Mouse (Mus musculus) midbrain, embryonic 16.5 days (tissue): ENCODE measurements around the gene Srgap1. TPM values are rescaled to one million over a fixed set of nuclear protein-coding genes. Genes with fewer than 3 reads are reported as not detected.

Source experiments
- ATAC-seq: fragments of 200-750 bp; cut with Nextera tagmentation; 2 replicates; pipeline ENCODE4 v1.8.0; 2017; ENCODE audit warnings: moderate TSS enrichment
- H3K27ac ChIP-seq: fragments of 300-500 bp; sonication (generic); 2 replicates; pipeline ENCODE4 v1.5.1; 2014; ENCODE audit warnings: mild to moderate bottlenecking, low read length, mixed read lengths
- H3K27me3 ChIP-seq: fragments of 300-500 bp; sonication (generic); 2 replicates; pipeline ENCODE4 v1.6.1; 2014; ENCODE audit warnings: low read depth, low read length, mixed read lengths; ENCODE audit not compliant: control insufficient read depth, insufficient read depth
- H3K36me3 ChIP-seq: fragments of 300-500 bp; sonication (generic); 2 replicates; pipeline ENCODE4 v1.6.1; 2014; ENCODE audit warnings: mild to moderate bottlenecking, low read length, moderate library complexity, mixed read lengths; ENCODE audit not compliant: control insufficient read depth, insufficient read depth
- H3K4me1 ChIP-seq: fragments of 300-500 bp; sonication (generic); 2 replicates; pipeline ENCODE4 v1.6.1; 2014; ENCODE audit warnings: mild to moderate bottlenecking, low read length, mixed read lengths; ENCODE audit not compliant: control insufficient read depth, insufficient read depth
- H3K4me2 ChIP-seq: fragments of 300-500 bp; sonication (generic); 2 replicates; pipeline ENCODE4 v1.6.1; 2014; ENCODE audit warnings: mild to moderate bottlenecking, low read length, mixed read lengths
- H3K4me3 ChIP-seq: fragments of 300-500 bp; sonication (generic); 2 replicates; pipeline ENCODE4 v1.5.1; 2014; ENCODE audit warnings: low read depth, mild to moderate bottlenecking, low read length, moderate library complexity, mixed read lengths
- H3K9ac ChIP-seq: fragments of 300-500 bp; sonication (generic); 2 replicates; pipeline ENCODE4 v1.6.1; 2014; ENCODE audit warnings: low read depth, low read length, mixed read lengths
- H3K9me3 ChIP-seq: fragments of 300-500 bp; sonication (generic); replicated peaks from 2 replicates; pipeline ENCODE4 v1.6.1; 2014; ENCODE audit warnings: mild to moderate bottlenecking, low read length, mixed read lengths; ENCODE audit not compliant: control insufficient read depth, poor library complexity, severe bottlenecking
- WGBS: fragments of 180-500 bp; shearing (Covaris S2); extraction: QIAGEN DNeasy Blood & Tissue Kit; methylation state at CpG from one replicate; pipeline ENCODE4 v1.1.7; 2014; 5-methylcytosine and 5-hydroxymethylcytosine counted together
- polyA plus RNA-seq: library from polyadenylated mRNA; unstranded; fragments of >200 nt; fragmentation: Nextera tagmentation; extraction: Ambion mirVana; gene quantifications from 2 replicates; pipeline ENCODE4 v1.2.1, GENCODE M21; 2015

Srgap1 gene
- polyA plus RNA-seq, 1 experiment from 2014 or later: 34.4 TPM

DNA sequence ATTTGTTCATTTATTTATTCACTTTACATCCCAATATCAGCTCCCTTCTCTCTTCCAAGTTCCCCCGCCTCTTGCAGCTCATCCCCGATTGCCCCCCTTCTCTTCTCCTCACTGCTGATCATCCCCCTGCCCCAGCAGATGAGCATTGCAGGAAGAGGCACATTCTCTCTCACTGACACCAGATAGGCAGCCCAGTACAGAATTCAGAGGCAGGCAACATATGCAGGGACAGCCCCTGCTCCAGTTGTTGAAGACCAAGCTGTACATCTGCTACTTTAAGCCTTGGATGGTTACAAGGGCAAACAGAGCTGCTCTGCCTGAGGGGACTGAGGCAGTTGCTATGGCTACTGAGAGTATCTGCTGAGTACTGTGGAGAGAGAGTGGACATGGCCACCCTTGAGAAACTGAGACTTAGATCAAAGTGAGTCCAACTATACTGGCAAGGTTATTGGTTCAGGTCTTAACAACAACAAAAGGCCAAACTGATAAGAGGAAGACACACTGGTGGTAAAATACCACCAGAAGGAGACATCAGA, 149.2 kb downstream of the Srgap1 start:
- H3K36me3 ChIP-seq: no peaks in the 10 kb centered on the region
- H3K4me3 ChIP-seq: no peak overlapping the region
- WGBS: 97% methylated on average over 2 of the region's 2 CpGs
- no peak overlapping the region for H3K27ac ChIP-seq
- no peaks in the 10 kb centered on the region for H3K9me3 ChIP-seq
- H3K27me3 ChIP-seq: no peaks in the 10 kb centered on the region
- no peak overlapping the region for H3K4me2 ChIP-seq
- H3K4me1 ChIP-seq: no peaks in the 10 kb centered on the region
- no peak overlapping the region for H3K9ac ChIP-seq
- ATAC-seq: no peak

GRCm38 (mm10) chr10:121891390-121892067, 155.6 kb downstream of the Srgap1 start:
- no peak overlapping the region for H3K27ac ChIP-seq
- ATAC-seq: no peak
- no peak overlapping the region for H3K9ac ChIP-seq
- H3K4me1 ChIP-seq: peaks cover 16% of the 10 kb centered on the region
- H3K9me3 ChIP-seq: no peaks in the 10 kb centered on the region
- 81% methylated on average over 13 of the region's 13 CpGs for WGBS
- H3K27me3 ChIP-seq: no peaks in the 10 kb centered on the region
- no peak overlapping the region for H3K4me3 ChIP-seq
- H3K36me3 ChIP-seq: no peaks in the 10 kb centered on the region
- no peak overlapping the region for H3K4me2 ChIP-seq

- Histone ChIP-seq H3K27me3 (no peaks in the 10 kb centered on the region), H3K9ac (no peak overlapping the region), H3K4me1 (peaks cover 30% of the 10 kb centered on the region), H3K27ac (no peak overlapping the region), H3K4me2 (no peak overlapping the region), H3K9me3 (no peaks in the 10 kb centered on the region), H3K36me3 (no peaks in the 10 kb centered on the region), H3K4me3 (no peak overlapping the region)
- WGBS: 44% methylated on average over 6 of the region's 6 CpGs
- no peak for ATAC-seq
Measured at GRCm38 (mm10) chr10:121890061-121890460, 157.1 kb downstream of the Srgap1 start.

GRCm38 (mm10) chr10:121886805-121887204, 160.3 kb downstream of the Srgap1 start:
- Histone ChIP-seq H3K27ac (peak overlapping the region; percentile 70), H3K4me3 (no peak overlapping the region), H3K9me3 (no peaks in the 10 kb centered on the region), H3K4me1 (peaks cover 48% of the 10 kb centered on the region), H3K27me3 (no peaks in the 10 kb centered on the region), H3K4me2 (no peak overlapping the region), H3K9ac (no peak overlapping the region), H3K36me3 (no peaks in the 10 kb centered on the region)
- WGBS: 16% methylated on average over 6 of the region's 6 CpGs
- peak; percentile 72 for ATAC-seq

- H3K27ac ChIP-seq: peak overlapping the region; percentile 70
- H3K27me3 ChIP-seq: no peaks in the 10 kb centered on the region
- WGBS: 7% methylated on average over 9 of the region's 9 CpGs
- ATAC-seq: no peak
- no peak overlapping the region for H3K4me3 ChIP-seq
- peak overlapping the region; percentile 1; the same call in 1 of the 2 replicates for H3K9ac ChIP-seq
- no peaks in the 10 kb centered on the region for H3K9me3 ChIP-seq
- H3K36me3 ChIP-seq: no peaks in the 10 kb centered on the region
- H3K4me2 ChIP-seq: no peak overlapping the region
- peaks cover 48% of the 10 kb centered on the region for H3K4me1 ChIP-seq
Measured at GRCm38 (mm10) chr10:121885512-121886218, 161.4 kb downstream of the Srgap1 start.

DNA sequence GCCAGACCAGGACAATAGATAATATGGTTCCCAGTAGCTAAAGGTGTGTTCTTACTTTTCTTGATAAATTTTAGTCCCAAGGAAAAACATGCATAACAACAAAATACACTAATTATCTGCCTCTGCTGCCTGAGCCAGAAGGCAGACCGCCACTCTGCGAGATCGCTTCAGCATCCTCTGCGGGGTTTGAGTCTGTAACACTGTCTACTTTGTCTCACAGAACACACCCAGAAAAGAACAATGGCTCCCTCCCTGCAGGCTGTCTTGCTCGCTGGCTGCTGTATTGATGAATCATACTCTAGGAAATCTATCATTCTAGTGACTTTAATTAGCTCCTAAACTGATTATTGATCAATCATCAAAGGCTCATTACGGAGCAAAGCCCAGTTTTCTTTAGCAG, 164.7 kb downstream of the Srgap1 start:
- Histone ChIP-seq H3K27me3 (no peaks in the 10 kb centered on the region), H3K36me3 (no peaks in the 10 kb centered on the region), H3K4me1 (peaks cover 41% of the 10 kb centered on the region), H3K9ac (no peak overlapping the region), H3K27ac (peak overlapping the region; percentile 10; the same call in 1 of the 2 replicates), H3K4me2 (no peak overlapping the region), H3K9me3 (no peaks in the 10 kb centered on the region), H3K4me3 (no peak overlapping the region)
- ATAC-seq: no peak
- WGBS: 9% methylated on average over 6 of the region's 6 CpGs

GRCm38 (mm10) chr10:121878855-121879254, 168.3 kb downstream of the Srgap1 start:
- Histone ChIP-seq H3K9ac (no peak overlapping the region), H3K4me3 (no peak overlapping the region), H3K4me1 (peaks cover 17% of the 10 kb centered on the region), H3K27me3 (no peaks in the 10 kb centered on the region), H3K4me2 (no peak overlapping the region), H3K36me3 (no peaks in the 10 kb centered on the region), H3K27ac (no peak overlapping the region), H3K9me3 (no peaks in the 10 kb centered on the region)
- no peak for ATAC-seq
- WGBS: 55% methylated on average over 7 of the region's 7 CpGs

DNA sequence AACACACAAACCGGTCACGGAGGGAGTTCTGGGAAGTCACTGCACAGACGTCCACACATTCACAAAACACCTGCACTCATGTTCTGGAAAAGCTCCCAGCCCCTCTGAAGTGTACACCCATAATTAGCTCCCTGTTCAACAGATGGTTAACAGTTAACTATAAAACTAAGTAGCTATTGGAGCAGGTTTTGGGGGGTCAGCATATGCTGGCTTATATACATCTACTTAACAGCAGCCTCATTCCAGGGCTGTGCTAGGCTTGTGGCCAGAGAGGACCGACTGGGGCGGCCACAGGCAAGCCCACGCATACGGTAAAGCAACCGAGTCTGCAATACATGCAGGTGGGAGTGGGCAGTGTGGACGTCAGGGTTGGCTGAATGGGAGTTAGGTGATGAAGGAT, 169.2 kb downstream of the Srgap1 start:
- ATAC-seq: no peak
- 81% methylated on average over 9 of the region's 9 CpGs for WGBS
- Histone ChIP-seq H3K4me1 (peaks cover 22% of the 10 kb centered on the region), H3K4me2 (no peak overlapping the region), H3K36me3 (no peaks in the 10 kb centered on the region), H3K4me3 (no peak overlapping the region), H3K27me3 (no peaks in the 10 kb centered on the region), H3K27ac (no peak overlapping the region), H3K9ac (no peak overlapping the region), H3K9me3 (no peaks in the 10 kb centered on the region)

DNA sequence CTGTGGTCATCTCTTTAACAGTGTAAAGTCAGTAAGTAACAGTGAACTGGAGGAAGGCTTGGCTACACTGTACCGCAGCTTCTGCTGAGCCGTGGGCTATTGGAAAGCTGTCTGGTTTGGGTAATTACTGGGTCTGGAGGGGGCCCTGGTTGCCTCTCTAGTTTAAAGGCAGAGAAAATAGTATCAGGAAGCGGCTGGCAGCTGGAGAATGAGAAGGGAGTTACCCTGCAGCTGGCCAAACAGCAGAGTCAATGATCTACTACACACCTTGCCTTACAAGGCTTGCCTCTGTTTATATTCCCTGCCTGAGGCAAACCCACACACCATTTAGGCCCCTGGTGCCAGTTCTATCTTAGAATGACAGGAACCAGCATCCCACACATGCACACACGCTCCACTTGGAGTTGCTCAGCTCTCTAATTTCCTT, 174.0 kb downstream of the Srgap1 start:
- H3K36me3 ChIP-seq: peaks cover 14% of the 10 kb centered on the region
- WGBS: 58% methylated on average over 4 of the region's 4 CpGs
- H3K27me3 ChIP-seq: no peaks in the 10 kb centered on the region
- no peak for ATAC-seq
- H3K27ac ChIP-seq: peak overlapping the region; percentile 50
- H3K9ac ChIP-seq: no peak overlapping the region
- no peak overlapping the region for H3K4me3 ChIP-seq
- H3K9me3 ChIP-seq: no peaks in the 10 kb centered on the region
- H3K4me2 ChIP-seq: no peak overlapping the region
- peaks cover 18% of the 10 kb centered on the region for H3K4me1 ChIP-seq
